Mouse (Mus musculus) forebrain, embryonic 11.5 days (tissue): Measurements from ENCODE around the gene Fut2. TPM values are rescaled to one million over a fixed set of nuclear protein-coding genes. Genes with fewer than 3 reads are reported as not detected.
A peak's percentile ranks its signal among the peaks of the same experiment; 100 is the strongest.

Experiments used
- ATAC-seq: fragments of 200-750 bp; cut with Nextera tagmentation; replicated peaks from 2 replicates; pipeline ENCODE4 v1.8.0; 2017; ENCODE audit warnings: moderate TSS enrichment; ENCODE audit not compliant: low FRiP score
- DNase-seq: peaks from one replicate; pipeline ENCODE4 v3.0.0-alpha.2; 2017; ENCODE audit warnings: low spot score
- H3K27ac ChIP-seq: fragments of 300-500 bp; sonication (generic); 2 replicates; pipeline ENCODE4 v1.5.1; 2014; ENCODE audit warnings: low read depth, low read length
- H3K27me3 ChIP-seq: fragments of 300-500 bp; sonication (generic); 2 replicates; pipeline ENCODE4 v1.6.1; 2014; ENCODE audit warnings: mild to moderate bottlenecking, low read length, mixed read lengths; ENCODE audit not compliant: control insufficient read depth, insufficient read depth
- H3K36me3 ChIP-seq: fragments of 300-500 bp; sonication (generic); 2 replicates; pipeline ENCODE4 v1.6.1; 2014; ENCODE audit warnings: mild to moderate bottlenecking, low read length, moderate library complexity, mixed read lengths; ENCODE audit not compliant: control insufficient read depth, insufficient read depth
- H3K4me1 ChIP-seq: fragments of 300-500 bp; sonication (generic); replicated peaks from 2 replicates; pipeline ENCODE4 v1.6.1; 2014; ENCODE audit warnings: low read length, mixed read lengths; ENCODE audit not compliant: control insufficient read depth, insufficient read depth
- H3K4me2 ChIP-seq: fragments of 300-500 bp; sonication (generic); 2 replicates; pipeline ENCODE4 v1.6.1; 2014; ENCODE audit warnings: low read depth, mild to moderate bottlenecking, low read length, moderate library complexity, mixed read lengths; ENCODE audit not compliant: severe bottlenecking
- H3K4me3 ChIP-seq: fragments of 300-500 bp; sonication (generic); 2 replicates; pipeline ENCODE4 v1.5.1; 2014; ENCODE audit warnings: low read depth, low read length
- H3K9ac ChIP-seq: fragments of 300-500 bp; sonication (generic); 2 replicates; pipeline ENCODE4 v1.6.1; 2014; ENCODE audit warnings: low read length
- H3K9me3 ChIP-seq: fragments of 300-500 bp; sonication (generic); 2 replicates; pipeline ENCODE4 v1.6.1; 2016; ENCODE audit warnings: low read length, mixed read lengths; ENCODE audit not compliant: control insufficient read depth
- WGBS: fragments of 180-500 bp; shearing (Covaris S2); extraction: QIAGEN DNeasy Blood & Tissue Kit; methylation state at CpG from one replicate; pipeline ENCODE4 v1.1.7; 2014; 5-methylcytosine and 5-hydroxymethylcytosine counted together
- polyA plus RNA-seq: library from polyadenylated mRNA; unstranded; fragments of >200 nt; fragmentation: Nextera tagmentation; extraction: Ambion mirVana; gene quantifications from 2 replicates; pipeline ENCODE4 v1.2.1, GENCODE M21; 2014

Gene Fut2
- polyA plus RNA-seq, 1 experiment from 2014 or later, result not detected

DNA sequence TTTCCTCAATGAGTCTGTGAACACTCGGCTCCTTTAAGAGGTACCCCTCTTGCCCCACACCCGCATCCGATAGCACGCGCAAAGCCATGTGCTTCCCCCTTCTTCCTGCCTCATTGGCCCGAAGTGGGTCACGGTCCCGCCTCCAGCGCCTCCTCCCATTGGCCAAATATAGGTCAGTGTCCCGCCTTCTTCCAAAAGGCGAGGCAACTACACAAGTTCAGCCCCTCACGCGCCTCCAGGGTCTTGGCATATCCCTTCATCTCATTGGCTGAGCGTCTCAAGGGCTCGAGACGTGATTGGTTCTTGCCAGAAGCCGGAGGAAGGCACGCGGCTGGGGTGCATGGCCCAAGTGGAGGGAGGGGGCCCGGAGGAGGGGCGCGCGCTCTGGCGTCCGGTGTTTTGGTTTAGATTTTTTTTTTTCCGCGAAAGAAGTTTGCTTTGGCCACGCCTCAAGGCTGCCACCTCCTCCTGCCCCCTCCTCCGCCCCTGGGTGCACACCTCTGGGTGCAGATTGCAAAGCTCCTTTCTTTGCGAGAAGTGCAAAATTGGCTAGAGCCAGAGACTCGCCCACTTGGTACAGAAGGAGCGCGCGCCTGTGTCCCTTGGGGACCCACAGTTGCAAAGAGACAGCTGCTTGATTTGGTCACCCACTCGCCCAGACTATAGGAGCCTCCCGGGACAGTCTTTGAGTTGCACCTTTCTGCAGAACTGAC lies 38.7 kb upstream of the Fut2 start, which contains the start of gene Dbp:
Gene Dbp (plus strand): TSS at position 359 of the 713 bp plus-strand sequence.
- Histone ChIP-seq H3K9me3 (no peaks in the 10 kb centered on the region), H3K36me3 (no peaks in the 10 kb centered on the region), H3K27ac (peak within 1 kb of the TSS; percentile 71), H3K4me1 (peaks cover 32% of the 10 kb centered on the region), H3K9ac (peak within 1 kb of the TSS; percentile 49), H3K4me3 (peak within 1 kb of the TSS; percentile 52), H3K27me3 (peaks cover 6% of the 10 kb centered on the region), H3K4me2 (peak within 1 kb of the TSS; percentile 98)
- ATAC-seq, result peak; percentile 85
- under 1% methylated on average over 36 of the region's 36 CpGs for WGBS
- DNase-seq, result peak; percentile 99

DNA sequence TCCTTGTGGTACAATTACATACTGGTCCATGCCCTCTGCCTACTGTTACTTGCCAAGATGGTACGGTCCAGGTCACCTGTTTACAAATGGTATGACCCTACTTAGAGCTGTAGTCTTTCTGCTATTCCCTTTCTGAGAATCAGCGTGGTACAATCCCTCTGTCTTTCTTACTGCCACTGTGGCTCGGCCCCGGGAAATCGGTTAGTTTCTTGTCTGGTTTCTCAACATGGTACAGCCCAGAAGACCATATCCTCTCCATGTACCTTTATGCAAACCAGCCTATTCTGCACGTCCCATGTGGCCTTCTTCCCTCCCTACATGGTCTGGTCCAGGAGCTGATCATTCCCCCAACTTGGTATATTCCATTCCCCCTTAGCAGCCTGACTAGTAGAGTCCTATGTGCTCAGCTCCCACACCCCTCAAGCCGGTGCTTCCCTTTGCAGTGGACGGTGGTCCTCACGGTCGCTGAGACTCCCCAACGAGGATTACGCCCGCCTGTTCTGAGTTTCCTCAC lies 37.9 kb upstream of the Fut2 start:
- WGBS, result under 1% methylated on average over 13 of the region's 13 CpGs
- Histone ChIP-seq H3K36me3 (no peaks in the 10 kb centered on the region), H3K9me3 (no peaks in the 10 kb centered on the region), H3K27me3 (peaks cover 14% of the 10 kb centered on the region), H3K27ac (peak overlapping the region; percentile 71), H3K4me1 (peaks cover 32% of the 10 kb centered on the region), H3K4me3 (peak overlapping the region; percentile 52), H3K4me2 (peak overlapping the region; percentile 98), H3K9ac (peak overlapping the region; percentile 49)
- ATAC-seq (peak; percentile 34), DNase-seq (peak; percentile 72)

GRCm38 (mm10) chr7:45703521-45704033 lies 37.4 kb upstream of the Fut2 start:
- DNase-seq (no peak), ATAC-seq (no peak)
- Histone ChIP-seq H3K9me3 (no peaks in the 10 kb centered on the region), H3K4me2 (peak overlapping the region; percentile 98), H3K4me1 (peaks cover 32% of the 10 kb centered on the region), H3K9ac (peak overlapping the region; percentile 49), H3K27ac (peak overlapping the region; percentile 71; the same call in 1 of the 2 replicates), H3K36me3 (no peaks in the 10 kb centered on the region), H3K27me3 (peaks cover 19% of the 10 kb centered on the region), H3K4me3 (peak overlapping the region; percentile 52)
- 40% methylated on average over 12 of the region's 12 CpGs for WGBS

GRCm38 (mm10) chr7:45702809-45703520 lies 36.8 kb upstream of the Fut2 start:
- Histone ChIP-seq H3K4me1 (peaks cover 28% of the 10 kb centered on the region), H3K36me3 (no peaks in the 10 kb centered on the region), H3K27me3 (peaks cover 20% of the 10 kb centered on the region), H3K9ac (no peak overlapping the region), H3K4me2 (no peak overlapping the region), H3K4me3 (no peak overlapping the region), H3K9me3 (no peaks in the 10 kb centered on the region), H3K27ac (no peak overlapping the region)
- DNase-seq (no peak), ATAC-seq (no peak)
- WGBS, result 88% methylated on average over 17 of the region's 17 CpGs

GRCm38 (mm10) chr7:45702316-45702715 lies 36.1 kb upstream of the Fut2 start:
- H3K4me1 ChIP-seq, result peaks cover 23% of the 10 kb centered on the region
- no peaks in the 10 kb centered on the region for H3K36me3 ChIP-seq
- 93% methylated on average over 11 of the region's 11 CpGs for WGBS
- no peak for ATAC-seq
- peaks cover 20% of the 10 kb centered on the region for H3K27me3 ChIP-seq
- no peak overlapping the region for H3K9ac ChIP-seq
- H3K4me2 ChIP-seq, result no peak overlapping the region
- no peak for DNase-seq
- H3K9me3 ChIP-seq, result no peaks in the 10 kb centered on the region
- no peak overlapping the region for H3K4me3 ChIP-seq
- no peak overlapping the region for H3K27ac ChIP-seq

DNA sequence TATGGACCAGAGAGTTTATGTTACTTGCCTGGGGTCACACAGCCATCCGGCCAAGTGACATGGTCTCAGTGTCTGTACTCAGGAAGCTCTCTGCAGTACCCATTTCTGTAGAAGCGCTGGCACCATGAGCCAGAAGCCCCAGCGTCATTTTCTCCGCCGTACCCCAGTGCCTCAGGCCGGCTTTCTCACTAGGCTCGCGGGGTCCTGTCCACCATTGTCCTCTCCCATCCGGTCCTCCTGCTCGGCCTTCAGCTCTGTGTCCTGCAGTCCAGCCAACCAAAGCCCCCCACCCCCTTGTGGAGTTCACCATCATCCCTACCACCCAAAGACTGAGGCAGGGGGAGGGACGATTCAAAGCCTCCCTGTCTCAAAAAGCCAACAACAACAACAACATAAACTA lies 35.4 kb upstream of the Fut2 start:
- Histone ChIP-seq H3K36me3 (no peaks in the 10 kb centered on the region), H3K4me3 (no peak overlapping the region), H3K4me2 (no peak overlapping the region), H3K27me3 (peaks cover 20% of the 10 kb centered on the region), H3K9ac (no peak overlapping the region), H3K27ac (no peak overlapping the region), H3K9me3 (no peaks in the 10 kb centered on the region), H3K4me1 (peaks cover 22% of the 10 kb centered on the region)
- WGBS, result 83% methylated on average over 11 of the region's 11 CpGs
- ATAC-seq (no peak), DNase-seq (peak; percentile 47)

GRCm38 (mm10) chr7:45701072-45701471 lies 34.9 kb upstream of the Fut2 start:
- 28% methylated on average over 11 of the region's 11 CpGs for WGBS
- ATAC-seq (no peak), DNase-seq (peak; percentile 56)
- Histone ChIP-seq H3K4me3 (no peak overlapping the region), H3K27me3 (peaks cover 20% of the 10 kb centered on the region), H3K9me3 (no peaks in the 10 kb centered on the region), H3K36me3 (no peaks in the 10 kb centered on the region), H3K4me2 (peak overlapping the region; percentile 3; the same call in 1 of the 2 replicates), H3K27ac (no peak overlapping the region), H3K9ac (peak overlapping the region; percentile 4; the same call in 1 of the 2 replicates), H3K4me1 (peaks cover 17% of the 10 kb centered on the region)

DNA sequence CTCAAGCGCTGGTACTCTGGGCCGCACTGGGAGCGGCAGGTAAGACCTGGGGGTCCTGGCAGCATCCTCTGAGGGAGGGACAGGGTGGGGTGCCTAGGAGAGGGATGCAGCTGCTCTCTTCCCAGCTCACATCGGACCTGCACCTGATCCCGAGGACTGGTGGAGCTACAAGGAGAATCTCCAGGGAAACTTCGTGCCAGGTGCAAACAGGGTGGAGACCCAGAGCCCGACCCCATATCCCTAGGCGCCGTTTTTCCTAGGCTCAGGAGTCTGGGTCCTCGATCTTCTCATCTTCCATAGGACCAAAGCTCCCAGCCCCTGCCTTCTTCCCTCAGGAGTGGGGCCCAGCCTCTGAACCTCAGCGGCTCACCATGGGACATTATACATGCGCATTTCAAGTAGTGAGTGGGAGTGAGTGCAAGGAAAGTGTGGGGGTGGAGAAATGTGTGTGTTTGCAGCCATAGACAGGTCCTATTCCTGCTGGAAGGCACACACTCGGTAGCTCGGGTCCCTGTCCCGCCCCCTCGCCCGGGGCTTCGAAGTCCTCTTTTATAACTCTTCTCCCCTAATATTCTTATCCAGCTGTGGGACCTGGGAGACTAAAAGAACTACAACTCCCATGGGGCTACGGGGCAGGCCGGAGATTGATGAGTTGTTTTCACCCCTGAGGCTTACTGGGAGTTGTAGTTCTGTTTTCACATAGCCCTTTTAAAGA lies 34.3 kb upstream of the Fut2 start:
- Histone ChIP-seq H3K4me1 (peaks cover 11% of the 10 kb centered on the region), H3K27ac (no peak overlapping the region)

More for the DNA sequence above, 34.3 kb upstream of the Fut2 start:
- whole genome bisulfite sequencing, result 1% methylated on average over 20 of the region's 20 CpGs
- peak overlapping the region; percentile 62 for H3K9ac ChIP-seq
- no peaks in the 10 kb centered on the region for H3K9me3 ChIP-seq
- peak overlapping the region; percentile 32 for H3K4me3 ChIP-seq
- DNase-seq, result peak; percentile 76
- H3K4me2 ChIP-seq, result peak overlapping the region; percentile 70
- H3K36me3 ChIP-seq, result no peaks in the 10 kb centered on the region
- peak; percentile 28; the same call in 1 of the 2 replicates for ATAC-seq
- H3K27me3 ChIP-seq, result peaks cover 20% of the 10 kb centered on the region
